Mouse (Mus musculus) WW6 (cell line): ENCODE measurements around the gene Samd10.
A peak's percentile ranks its signal among the peaks of the same experiment; 100 is the strongest.

Source experiments
- DNase-seq: peaks from one replicate; pipeline ENCODE4 v3.0.0-alpha.2; 2013; ENCODE audit warnings: low read depth, low spot score

The Samd10 gene

DNA sequence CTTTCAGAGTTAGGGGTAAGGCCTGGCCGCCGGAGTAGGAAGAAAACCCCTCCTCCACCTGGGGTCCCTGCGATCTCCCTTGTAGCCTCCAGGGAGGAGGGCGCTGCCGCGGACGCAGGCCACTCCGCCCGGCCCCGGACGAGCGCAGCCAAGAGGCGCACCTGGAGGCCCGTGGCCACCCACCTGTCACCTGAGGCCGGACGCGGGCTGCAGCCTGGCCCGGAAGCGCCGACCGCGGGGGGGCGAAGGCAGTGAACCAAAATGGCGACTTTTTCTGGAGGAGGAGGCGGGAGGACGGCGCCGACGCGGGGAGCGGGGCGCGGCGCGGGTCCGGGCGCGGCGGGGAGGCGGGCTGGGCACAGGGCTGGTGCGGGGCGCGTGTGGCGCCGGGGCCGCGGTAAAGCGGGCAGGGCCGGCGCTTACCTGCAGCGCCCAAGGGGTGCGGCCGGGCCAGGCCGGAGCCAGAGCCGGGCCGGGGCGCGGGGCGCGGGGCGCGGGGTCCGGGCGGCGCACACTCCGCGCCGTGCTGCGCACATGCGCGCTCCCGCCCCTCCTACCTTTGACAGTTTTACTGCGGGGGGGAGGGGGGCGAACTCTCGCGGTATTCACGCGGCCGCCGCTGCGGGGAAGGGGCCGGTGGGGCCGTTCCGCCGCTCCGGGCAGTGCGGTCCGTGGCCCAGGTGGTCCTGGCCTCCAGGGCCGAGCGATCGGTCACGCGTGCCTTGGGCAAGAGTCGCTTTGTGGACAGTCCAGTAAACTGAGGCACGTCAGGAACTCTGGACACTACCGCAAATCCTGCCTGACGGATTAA, 6.6 kb downstream of the Samd10 start, which contains the start of gene Zfp512b:
Zfp512b (minus strand) TSS at position 573 of the 811 bp plus-strand sequence.
- no peak for DNase-seq

DNA sequence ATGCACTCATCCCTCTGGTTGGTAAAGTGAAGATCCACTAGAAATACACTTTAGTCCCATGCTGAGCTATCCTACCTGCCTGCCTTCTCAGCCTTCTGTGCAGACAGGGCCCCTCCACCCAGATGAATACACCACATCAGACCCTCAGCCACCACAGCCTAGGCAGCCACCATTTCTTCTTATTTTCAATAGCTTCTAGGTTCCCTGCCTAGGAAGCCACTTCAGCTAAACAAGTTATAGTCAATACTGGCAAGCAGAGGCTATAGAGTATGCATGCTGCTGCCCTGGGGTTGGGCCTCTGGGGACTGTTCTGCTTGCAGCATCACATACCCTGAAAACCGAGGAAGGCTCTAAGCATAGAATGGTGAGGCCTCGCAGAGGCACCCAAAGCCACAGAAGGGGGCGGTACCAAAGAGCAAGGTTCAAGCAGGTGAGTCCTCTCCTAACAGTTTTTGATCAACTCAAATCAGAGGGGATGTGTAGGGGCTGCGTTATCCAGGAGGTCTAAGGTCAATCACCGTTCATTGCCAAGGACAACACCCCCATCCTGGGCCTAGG, 7.4 kb downstream of the Samd10 start, which contains the start of gene Prpf6:
Prpf6 (plus strand) TSS at position 341 of the 558 bp plus-strand sequence.
- DNase-seq, result no peak

- DNase-seq, result no peak
These were observed 8.5 kb downstream of the Samd10 start for GRCm38 (mm10) chr2:181590471-181590870.

GRCm38 (mm10) chr2:181589732-181590105, 9.3 kb downstream of the Samd10 start:
- no peak for DNase-seq

DNA sequence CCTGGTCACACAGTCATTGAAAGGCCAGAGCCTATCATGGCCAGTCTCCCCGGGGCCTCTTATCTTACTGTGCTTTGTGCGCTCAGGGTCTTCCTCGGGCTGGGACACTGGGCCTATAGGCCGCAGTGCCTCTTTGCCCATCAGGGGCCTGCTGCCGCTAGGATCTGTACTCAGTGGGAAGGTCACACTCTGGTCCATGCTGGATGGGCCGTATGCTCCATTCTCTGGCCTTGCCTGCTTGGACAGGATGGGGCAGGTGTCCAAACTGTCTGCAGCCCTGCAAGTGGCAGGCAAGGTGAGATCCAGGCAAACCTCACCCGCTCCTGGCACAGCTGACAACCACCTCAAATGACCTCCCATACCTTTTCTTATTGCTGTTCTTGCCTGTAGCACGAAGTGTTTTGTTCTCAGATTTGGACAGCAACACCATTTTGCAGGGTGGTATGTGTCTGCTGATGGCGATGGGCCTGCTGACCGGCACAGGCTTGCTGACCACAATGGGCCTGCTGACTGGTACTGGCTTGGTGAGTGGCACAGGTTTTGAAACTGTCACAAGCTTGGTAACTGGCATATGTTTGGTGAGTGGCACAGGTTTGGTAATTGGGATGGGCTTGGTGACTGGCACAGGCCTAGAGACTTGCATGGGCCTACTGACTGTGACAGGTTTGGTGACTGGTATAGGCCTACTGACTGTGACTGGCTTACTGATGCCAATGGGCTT, 9.8 kb downstream of the Samd10 start:
- no peak for DNase-seq

- DNase-seq, result no peak
These were observed 10.7 kb downstream of the Samd10 start for GRCm38 (mm10) chr2:181588229-181588780.

DNA sequence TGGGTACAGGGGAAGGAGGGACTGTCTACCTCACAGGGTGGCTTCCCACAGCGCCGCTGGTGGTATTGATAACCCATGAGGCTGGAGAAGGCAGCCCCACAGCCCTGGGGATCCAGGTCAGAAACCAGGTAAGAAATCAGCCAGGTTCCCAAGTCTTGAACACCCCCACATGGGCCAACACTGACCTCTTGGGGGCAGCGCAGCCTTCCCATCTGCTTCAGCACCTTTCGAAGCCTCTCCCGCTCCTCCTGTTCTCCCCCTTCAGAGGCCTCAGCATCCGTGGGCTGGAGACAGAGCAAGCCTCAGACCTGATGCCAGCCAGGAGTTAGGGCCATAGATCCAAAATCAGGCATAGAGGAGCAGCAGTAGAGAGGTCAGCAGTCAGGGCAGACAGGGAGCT, 11.2 kb downstream of the Samd10 start:
- no peak for DNase-seq

GRCm38 (mm10) chr2:181586124-181586523, 12.9 kb downstream of the Samd10 start:
- no peak for DNase-seq

DNA sequence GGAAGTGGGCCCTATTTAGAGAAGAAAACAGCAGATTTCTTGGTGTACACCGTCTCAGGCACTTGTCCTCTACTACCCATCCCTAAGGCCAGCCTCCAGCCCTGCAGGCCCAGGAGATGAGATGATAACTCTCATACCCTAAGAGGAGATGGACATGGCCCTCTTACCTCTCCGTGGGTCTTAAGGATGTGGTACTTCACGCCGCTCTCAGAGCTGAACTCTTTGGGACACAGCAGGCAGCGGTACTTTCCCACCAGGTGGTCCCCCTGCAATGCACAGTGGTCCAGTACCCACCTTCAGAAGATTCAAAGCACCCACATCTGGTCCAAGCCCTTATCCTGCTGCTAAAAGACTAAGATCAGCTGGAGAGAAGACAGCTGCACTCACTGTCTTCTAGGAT, 13.5 kb downstream of the Samd10 start:
- DNase-seq, result no peak

GRCm38 (mm10) chr2:181584411-181584942, 14.5 kb downstream of the Samd10 start, which contains the start of gene Uckl1:
Gene Uckl1, minus strand, starts transcription at chr2:181584892.
- no peak for DNase-seq

- DNase-seq, result no peak
These were observed 15.4 kb downstream of the Samd10 start for GRCm38 (mm10) chr2:181583460-181584257.

DNA sequence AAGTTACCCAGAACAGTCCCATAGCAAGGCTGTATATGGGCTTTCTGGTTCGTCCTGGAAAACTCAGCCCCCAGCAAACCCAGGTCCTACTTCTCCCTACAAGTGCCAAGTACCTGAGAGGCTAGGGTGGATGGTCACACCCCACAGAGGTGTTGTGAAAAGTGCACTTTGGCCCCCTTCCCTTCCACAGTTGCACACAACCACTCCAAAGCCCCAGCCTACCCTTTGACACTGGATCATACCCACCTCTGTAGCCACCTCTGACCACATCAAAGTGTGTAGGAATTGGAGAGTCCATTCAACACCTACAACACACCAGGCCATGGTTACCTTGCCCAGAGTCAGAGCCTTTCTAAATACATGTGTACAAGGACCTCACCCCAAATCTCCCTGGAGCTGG, 16.1 kb downstream of the Samd10 start:
- no peak for DNase-seq

DNA sequence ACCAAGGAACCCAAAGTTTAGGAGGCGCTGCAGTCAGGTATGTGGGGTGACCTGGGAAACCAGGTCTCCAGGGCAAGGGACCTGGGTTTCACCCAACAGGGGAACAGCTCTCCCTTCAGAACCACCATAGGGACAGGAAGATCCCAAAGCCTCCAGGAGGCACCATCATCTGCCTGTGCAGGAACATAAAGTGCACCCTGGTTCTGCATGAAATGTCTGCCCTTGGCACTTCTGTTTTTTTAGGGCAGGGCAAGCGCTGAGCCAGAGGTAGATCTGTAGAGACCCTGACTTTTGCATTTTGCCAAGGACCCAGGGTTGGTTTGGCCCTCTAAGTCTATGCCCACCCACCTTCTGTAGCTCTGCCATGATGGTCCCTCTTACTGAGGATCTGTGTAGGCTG, 16.7 kb downstream of the Samd10 start:
- no peak for DNase-seq

DNA sequence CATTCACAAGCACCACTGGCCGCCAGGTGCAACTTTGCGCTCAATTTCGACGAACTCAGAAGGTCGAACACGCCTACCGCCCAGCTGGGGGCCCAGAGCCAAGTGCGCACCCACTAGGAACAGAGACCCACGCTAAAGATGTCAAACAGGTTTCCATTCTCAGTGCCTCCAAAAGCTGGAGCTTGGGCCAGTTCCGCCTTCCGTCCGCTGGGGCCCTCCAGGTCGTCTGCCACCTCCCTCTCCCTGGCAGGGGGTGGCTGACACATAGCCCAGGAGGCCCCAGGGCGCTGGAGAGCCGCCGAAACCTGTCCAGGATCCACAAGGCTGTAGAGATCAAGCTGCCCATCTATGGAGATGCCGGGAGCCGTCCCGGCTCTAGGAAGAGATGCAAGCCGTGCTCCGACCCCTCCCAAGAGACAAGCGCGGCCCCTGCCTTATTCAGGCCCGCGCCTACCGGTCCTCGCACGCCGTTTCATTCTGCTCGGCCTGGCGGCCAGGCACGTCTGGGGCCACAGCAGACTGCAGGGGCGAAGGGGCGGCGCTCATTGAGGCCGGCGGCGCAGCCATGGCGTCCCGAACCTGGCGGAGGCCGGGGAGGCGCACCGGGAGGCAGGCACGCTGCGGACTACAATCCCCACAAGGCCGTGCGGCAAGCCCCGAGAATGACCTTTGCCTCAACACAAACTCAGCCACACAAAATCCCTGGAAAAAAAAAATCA, 17.5 kb downstream of the Samd10 start:
- DNase-seq, result no peak

- DNase-seq, result peak; percentile 80
These were observed 18.0 kb downstream of the Samd10 start for GRCm38 (mm10) chr2:181581016-181581401.

- no peak for DNase-seq
These were observed 18.8 kb downstream of the Samd10 start for GRCm38 (mm10) chr2:181580131-181580772.

DNA sequence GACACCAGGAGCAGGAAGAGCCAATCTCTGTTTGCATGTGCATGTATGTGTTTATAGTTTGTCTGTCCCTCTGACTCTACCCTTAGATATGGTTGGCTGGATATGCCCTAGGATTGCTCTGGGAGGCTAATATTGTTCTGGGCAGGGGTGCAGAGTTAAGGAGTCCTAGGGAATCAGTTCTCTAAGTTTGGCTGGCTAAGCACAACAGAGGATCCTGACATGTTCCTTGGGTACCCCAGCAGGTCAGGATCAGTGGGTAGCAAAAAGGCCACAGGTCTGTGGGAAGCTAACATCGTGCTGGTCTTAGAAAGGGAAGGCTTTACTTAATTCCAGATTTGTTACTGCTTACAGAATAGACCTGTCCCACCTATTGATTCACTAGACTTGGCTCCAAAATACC, 19.3 kb downstream of the Samd10 start:
- DNase-seq, result no peak

DNA sequence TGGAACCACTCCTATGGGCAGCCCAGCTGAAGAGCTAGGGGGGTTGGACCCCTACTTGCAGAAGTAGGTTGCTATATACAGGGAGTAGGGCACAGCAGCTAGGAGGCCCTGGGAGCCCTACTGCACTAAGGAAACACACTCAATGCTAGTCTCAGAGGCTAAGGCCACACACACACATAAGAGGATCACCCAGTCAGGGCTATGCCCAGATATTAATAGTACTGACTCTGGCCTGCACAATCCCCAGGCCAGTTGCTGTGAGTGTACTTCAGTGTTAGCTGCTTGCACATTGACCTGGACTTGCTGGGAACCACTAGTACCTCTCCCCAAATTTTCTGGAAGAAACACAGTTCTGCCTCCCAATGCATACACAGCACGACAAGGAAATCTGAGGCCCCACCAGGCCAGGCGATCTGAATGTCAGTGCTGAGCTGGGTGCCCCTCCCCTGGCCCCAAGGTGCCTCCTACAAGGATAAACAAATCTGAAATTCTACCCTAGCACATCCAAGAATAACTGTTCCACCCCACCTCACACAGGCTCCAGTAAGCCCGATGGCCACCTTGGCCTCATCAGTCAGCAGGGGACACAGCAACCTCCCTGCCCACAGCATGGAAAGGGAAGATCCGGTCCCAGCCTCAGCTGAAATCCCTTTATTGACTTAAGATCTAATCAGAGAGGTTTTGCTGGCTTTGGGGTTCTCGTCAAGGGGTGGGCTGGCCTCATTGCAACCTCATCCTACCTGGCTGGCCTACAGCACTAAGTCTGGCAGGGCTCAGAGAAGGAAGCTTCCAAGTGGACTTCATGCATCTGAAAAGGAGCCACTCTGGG, 20.0 kb downstream of the Samd10 start:
- DNase-seq, result no peak

- DNase-seq, result no peak
These were observed 20.9 kb downstream of the Samd10 start for GRCm38 (mm10) chr2:181577981-181578581.
